Mouse (Mus musculus) lung, adult 18-20 months (tissue): ENCODE measurements around the gene Mast3.
A peak's percentile ranks its signal among the peaks of the same experiment; 100 is the strongest.

Source experiments
- DNase-seq, 2 experiments: peaks; one replicate each; pipeline ENCODE4 v3.0.0; 2022; ENCODE audit warnings: mixed read lengths in 2 of 2

Gene Mast3

DNA sequence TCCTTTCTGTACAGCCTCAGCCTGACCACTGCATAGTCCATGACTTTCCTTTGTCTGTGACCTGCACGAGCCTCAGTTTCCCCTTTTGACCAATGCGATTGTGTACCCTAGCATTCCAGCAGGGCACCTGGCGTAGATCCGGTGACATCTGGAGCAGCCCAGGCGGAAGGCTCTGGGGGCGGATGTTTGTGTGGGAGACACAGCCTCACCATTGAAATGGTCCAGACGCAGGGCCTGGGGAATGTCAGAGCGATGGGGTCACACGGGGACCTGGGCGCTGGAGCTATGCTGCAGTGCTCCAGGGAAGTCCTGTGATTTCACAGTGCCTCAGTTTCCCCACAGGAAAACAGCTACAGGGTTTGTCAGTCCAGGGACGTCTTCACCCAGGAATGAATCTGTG is 62.7 kb downstream of the Mast3 start:
- no peak for DNase-seq

DNA sequence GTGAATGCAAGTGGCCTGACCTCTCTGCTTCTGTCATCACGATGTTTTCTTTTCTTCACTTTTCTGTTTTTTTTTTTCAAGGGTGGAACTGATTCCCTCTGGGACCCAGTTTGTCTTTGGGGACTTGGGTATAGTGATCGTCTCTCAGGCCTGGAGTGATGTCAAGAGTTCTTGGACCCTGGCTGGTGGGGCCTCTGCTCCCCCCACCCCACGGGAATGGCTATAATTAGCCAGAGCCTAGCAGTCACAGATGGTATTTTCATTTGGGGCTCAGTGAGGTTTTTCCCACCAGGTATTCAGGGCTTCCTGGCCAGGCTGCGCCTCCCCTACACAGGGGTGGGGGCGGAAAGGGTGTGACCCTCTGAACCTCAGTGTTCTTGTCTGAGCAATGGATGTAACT is 63.2 kb downstream of the Mast3 start:
- DNase-seq: no peak

DNA sequence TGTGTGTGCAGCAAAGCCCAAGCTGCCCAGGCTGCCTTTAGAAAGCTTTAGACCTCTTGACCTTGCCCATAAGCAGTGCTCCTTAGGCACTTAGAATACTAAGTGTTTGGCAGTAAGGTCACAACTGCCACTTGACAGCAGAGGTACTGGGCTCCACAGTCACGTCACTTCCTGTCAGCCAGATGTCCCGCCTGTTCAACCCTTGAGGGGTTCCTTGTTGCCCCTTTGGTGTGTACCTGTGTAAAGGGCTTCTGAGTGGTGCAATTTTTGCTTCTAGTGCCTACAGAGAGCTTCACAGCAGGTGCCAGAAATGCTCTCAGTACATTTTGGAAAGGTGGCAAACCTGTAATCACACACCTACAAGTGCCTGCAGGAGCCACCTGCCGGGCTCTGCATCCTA is 66.6 kb downstream of the Mast3 start:
- DNase-seq: peak; percentile 84 to 91

DNA sequence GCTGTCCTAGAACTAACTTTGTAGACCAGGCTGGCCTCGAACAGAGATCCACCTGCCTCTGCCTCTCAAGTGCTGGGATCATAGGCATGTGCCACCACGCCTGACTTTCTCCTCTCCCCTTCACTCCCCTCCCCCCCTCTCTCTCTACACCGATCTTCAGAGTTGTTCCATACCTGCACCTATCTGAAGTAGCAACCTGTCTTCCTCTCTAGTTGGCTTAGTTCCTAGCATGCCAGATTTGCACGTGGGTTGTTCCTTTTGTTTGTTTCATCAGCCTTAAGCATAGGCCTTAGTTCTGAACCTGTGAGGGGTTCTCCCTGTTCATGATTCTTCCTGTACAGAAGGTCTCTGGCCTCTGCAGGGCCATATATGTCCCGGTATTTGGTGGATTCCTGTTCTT is 67.1 kb downstream of the Mast3 start:
- DNase-seq: no peak

DNA sequence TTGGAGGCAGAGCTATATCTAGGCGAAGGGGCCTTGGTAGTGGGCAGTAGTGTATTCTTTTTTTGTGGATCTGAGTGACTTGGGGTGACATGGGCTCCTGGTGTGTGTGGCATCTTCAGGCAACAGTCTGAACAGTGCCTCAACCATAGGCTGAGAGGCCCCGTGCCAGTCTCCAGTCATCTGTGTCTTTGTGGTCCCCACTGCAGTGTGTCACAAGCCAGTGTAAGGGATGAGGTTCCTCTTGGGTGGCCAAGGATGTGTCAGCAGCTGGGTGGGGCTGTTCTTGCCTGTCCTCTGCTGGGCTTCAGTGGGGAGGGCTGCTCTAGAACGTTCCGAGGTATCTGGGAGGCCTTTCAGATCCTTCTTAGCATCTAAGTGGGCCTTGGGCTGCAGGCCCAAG is 73.9 kb downstream of the Mast3 start:
- DNase-seq: no peak

DNA sequence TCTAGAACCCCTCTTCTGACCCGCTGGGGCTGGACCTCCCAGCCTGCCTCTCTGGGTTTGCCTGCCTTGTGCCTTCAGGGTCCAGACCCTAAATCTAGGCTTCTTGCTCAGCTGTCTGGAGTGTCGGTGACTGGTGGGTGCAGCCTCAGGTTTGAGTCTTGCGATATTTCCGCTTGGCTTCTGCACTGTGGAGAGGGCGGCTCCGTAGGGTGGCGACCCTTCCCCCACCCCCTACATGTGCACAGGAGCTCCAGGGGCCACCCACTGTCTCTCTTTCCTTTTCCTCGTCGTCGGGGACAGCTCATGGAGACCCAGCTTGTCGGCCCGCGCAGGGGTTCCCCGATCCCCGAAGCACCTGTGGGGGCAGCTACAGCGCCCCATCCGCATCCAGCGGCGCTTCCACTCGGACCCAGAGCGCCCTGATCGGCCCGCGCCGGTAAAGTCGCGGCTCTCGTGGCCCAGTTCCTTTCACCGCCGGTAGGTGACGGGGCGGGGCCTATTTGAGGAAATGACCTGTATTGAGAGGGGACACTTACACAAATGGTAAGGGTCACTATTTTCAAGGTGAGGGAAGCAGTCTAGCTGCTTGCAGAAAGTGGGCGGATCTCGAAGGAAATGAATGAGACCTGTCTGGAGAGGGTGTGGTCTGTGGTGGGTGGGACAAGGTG is 74.9 kb downstream of the Mast3 start:
- DNase-seq: peak; percentile 42 to 55
